Mouse (Mus musculus): Measurements from ENCODE around the gene Zfp654. TPM values are rescaled to one million over a fixed set of nuclear protein-coding genes. Genes with fewer than 3 reads are reported as not detected.

Gene Zfp654
- 10 to 100 TPM; 31.0 to 33.6 TPM for total RNA-seq (2023)

GRCm38 (mm10) chr16:64851563-64852362, at the start of gene Zfp654, which contains the start of gene Cggbp1:
TSS of gene Zfp654 (minus strand) at chr16:64851652.
TSS of gene Cggbp1 (plus strand) at chr16:64851996.

GRCm38 (mm10) chr16:64770521-64771430, 80.7 kb downstream of the Zfp654 start, which contains the start of gene 4930453N24Rik:
TSS of gene 4930453N24Rik (minus strand) at chr16:64771161.

Other genes with a start within 250 kb of the Zfp654 start
- gene Csnka2ip, start 249.2 kb downstream of the Zfp654 start, total RNA-seq (2023): not detected
- 10 to 100 TPM; 48.6 to 48.7 TPM for gene 4930453N24Rik, start 80.5 kb downstream of the Zfp654 start, total RNA-seq (2023)
- 100 to 1,000 TPM; 111 to 115 TPM for gene Cggbp1, start 344 bp upstream of the Zfp654 start, total RNA-seq (2023)

Data from T-cell, adult 66 days (primary cell).